Mouse (Mus musculus) testis, adult 2 months (tissue): ENCODE results near the gene Pmvk.

ENCODE experiments used
- CTCF ChIP-seq: fragments of 200-500 bp; IDR thresholded peaks from 2 replicates; pipeline ENCODE4 v1.5.1; 2012; ENCODE audit warnings: low read depth, mild to moderate bottlenecking, inconsistent platforms, low read length, moderate library complexity; ENCODE audit not compliant: control insufficient read depth, insufficient read depth, insufficient replicate concordance
- POLR2A ChIP-seq: fragments of 200-500 bp; IDR thresholded peaks from 2 replicates; pipeline ENCODE4 v1.6.1; 2012; ENCODE audit warnings: low read depth, mild to moderate bottlenecking, inconsistent platforms, low read length, moderate library complexity; ENCODE audit not compliant: control insufficient read depth

DNA sequence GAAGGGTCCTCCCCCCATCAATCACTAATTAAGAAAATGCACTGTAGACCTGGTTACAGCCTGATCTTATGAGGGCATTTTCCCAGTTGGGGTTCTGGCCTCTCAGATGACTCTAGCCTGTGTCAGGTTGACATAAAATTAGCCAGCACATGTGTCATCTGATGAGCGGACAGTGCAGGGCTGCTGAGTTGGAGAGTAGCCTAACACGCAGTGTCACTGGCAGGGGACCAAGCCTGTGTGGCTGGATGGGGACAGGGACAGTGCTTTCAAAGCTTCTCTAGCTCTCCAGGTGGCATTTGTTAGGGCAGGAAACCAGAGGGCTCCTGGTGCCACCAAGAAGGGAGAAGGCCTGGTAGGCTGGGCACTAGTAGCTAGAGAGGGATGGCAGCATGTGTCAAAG lies 13.7 kb upstream of the Pmvk start:
- no peak for TF ChIP-seq POLR2A
- no peak for TF ChIP-seq CTCF
